Mouse (Mus musculus) heart, embryonic 11.5 days (tissue): ENCODE results near the gene Clk2. TPM values are rescaled to one million over a fixed set of nuclear protein-coding genes. Genes with fewer than 3 reads are reported as not detected.

Experiments used
- ATAC-seq: fragments of 200-750 bp; cut with Nextera tagmentation; replicated peaks from 2 replicates; pipeline ENCODE4 v1.8.0; 2017; ENCODE audit warnings: moderate library complexity; ENCODE audit not compliant: insufficient number of reproducible peaks, low FRiP score, low TSS enrichment
- H3K27ac ChIP-seq: fragments of 300-500 bp; sonication (generic); 2 replicates; pipeline ENCODE4 v1.5.1; 2014; ENCODE audit warnings: mild to moderate bottlenecking, low read depth, low read length
- H3K27me3 ChIP-seq: fragments of 300-500 bp; sonication (generic); 2 replicates; pipeline ENCODE4 v1.6.1; 2014; ENCODE audit warnings: mild to moderate bottlenecking, low read length, mixed read lengths; ENCODE audit not compliant: control insufficient read depth, insufficient read depth
- H3K36me3 ChIP-seq: fragments of 300-500 bp; sonication (generic); 2 replicates; pipeline ENCODE4 v1.6.1; 2014; ENCODE audit warnings: mild to moderate bottlenecking, low read length, moderate library complexity, mixed read lengths; ENCODE audit not compliant: control insufficient read depth, insufficient read depth
- H3K4me1 ChIP-seq: fragments of 300-500 bp; sonication (generic); 2 replicates; pipeline ENCODE4 v1.6.1; 2014; ENCODE audit warnings: low read length; ENCODE audit not compliant: control insufficient read depth, insufficient read depth
- H3K4me2 ChIP-seq: fragments of 300-500 bp; sonication (generic); 2 replicates; pipeline ENCODE4 v1.6.1; 2014; ENCODE audit warnings: mild to moderate bottlenecking, moderate library complexity
- H3K4me3 ChIP-seq: fragments of 300-500 bp; sonication (generic); 2 replicates; pipeline ENCODE4 v1.5.1; 2014; ENCODE audit warnings: low read depth, low read length
- H3K9ac ChIP-seq: fragments of 300-500 bp; sonication (generic); 2 replicates; pipeline ENCODE4 v1.6.1; 2014; ENCODE audit warnings: mild to moderate bottlenecking, low read depth, low read length, moderate library complexity
- H3K9me3 ChIP-seq: fragments of 300-500 bp; sonication (generic); replicated peaks from 2 replicates; pipeline ENCODE4 v1.6.1; 2016; ENCODE audit warnings: low read length; ENCODE audit not compliant: control insufficient read depth
- WGBS: fragments of 180-500 bp; shearing (Covaris S2); extraction: QIAGEN DNeasy Blood & Tissue Kit; methylation state at CpG from one replicate; pipeline ENCODE4 v1.1.7; 2014; ENCODE audit not compliant: insufficient replicate concordance; 5-methylcytosine and 5-hydroxymethylcytosine counted together
- polyA plus RNA-seq: library from polyadenylated mRNA; unstranded; fragments of >200 nt; fragmentation: Nextera tagmentation; extraction: Ambion mirVana; gene quantifications from 2 replicates; pipeline ENCODE4 v1.2.1, GENCODE M21; 2014

Gene Clk2
- polyA plus RNA-seq, 1 experiment from 2014 or later: 20.1 TPM

DNA sequence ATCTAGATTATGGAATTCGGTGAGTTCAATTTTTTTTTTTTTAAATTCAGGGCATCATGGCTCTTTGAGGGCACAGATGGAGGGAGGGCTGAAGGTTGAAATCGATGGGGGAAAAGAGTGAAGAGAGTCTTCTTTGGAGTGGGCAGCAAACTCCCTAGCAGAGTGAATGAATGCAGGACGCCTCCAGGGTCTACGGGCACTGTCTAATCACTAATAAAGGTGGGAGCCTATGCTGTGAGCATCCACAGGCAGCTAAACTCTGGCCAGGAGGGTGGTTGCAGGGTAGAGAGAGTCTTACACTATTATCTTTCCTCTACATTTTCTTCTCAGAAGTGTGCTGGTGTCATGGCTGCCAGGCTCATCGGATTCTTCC lies 38.5 kb downstream of the Clk2 start:
- Histone ChIP-seq H3K4me3 (peak overlapping the region; percentile 69), H3K9me3 (no peaks in the 10 kb centered on the region), H3K36me3 (peaks cover 7% of the 10 kb centered on the region; the same call in 1 of the 2 replicates), H3K27ac (no peak overlapping the region), H3K9ac (peak overlapping the region; percentile 69), H3K27me3 (no peaks in the 10 kb centered on the region), H3K4me1 (peaks cover 5% of the 10 kb centered on the region), H3K4me2 (peak overlapping the region; percentile 70)
- ATAC-seq: no peak
- WGBS: 33% methylated on average over 5 of the region's 5 CpGs

DNA sequence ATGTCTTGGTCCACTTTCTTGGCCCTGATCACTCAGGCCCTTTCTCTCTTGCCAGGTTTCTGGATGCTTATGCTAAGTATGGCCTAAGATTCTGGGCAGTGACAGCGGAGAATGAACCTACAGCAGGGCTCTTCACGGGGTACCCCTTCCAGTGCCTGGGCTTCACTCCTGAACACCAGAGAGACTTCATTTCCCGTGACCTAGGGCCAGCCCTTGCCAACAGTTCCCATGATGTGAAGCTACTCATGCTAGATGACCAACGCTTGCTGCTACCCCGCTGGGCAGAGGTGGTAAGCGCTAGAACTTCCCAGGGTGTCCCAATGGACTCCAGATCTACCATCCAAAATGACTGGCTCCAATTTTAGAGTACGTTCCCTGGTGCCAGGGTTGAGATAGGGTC lies 41.5 kb downstream of the Clk2 start:
- WGBS: 84% methylated on average over 7 of the region's 7 CpGs
- H3K27me3 ChIP-seq: no peaks in the 10 kb centered on the region
- no peak overlapping the region for H3K27ac ChIP-seq
- no peaks in the 10 kb centered on the region for H3K9me3 ChIP-seq
- H3K4me3 ChIP-seq: no peak overlapping the region
- H3K4me2 ChIP-seq: no peak overlapping the region
- H3K9ac ChIP-seq: no peak overlapping the region
- H3K36me3 ChIP-seq: peaks cover 22% of the 10 kb centered on the region
- ATAC-seq: no peak
- H3K4me1 ChIP-seq: peaks cover 8% of the 10 kb centered on the region

DNA sequence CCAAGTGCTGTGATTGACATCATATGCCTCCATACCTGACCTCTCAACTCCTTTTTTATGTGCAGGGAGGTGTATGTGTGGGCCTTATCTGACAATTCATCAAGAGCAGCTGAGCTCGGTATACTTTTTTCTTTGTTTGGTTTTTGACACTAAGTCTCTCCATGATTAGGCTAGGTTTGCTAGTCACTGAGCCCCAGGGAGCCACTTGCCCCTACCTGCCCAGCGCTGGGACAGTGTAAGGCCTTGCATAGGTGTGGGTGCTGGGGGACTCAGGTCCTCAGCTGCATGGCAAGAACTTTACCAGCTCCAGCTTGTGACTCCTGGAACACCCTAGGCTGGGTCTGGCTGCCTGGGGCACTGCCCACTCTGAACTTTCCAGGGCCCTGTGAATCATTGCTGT lies 42.1 kb downstream of the Clk2 start:
- Histone ChIP-seq H3K4me2 (no peak overlapping the region), H3K9ac (no peak overlapping the region), H3K9me3 (no peaks in the 10 kb centered on the region), H3K27ac (no peak overlapping the region), H3K27me3 (no peaks in the 10 kb centered on the region), H3K36me3 (peaks cover 24% of the 10 kb centered on the region), H3K4me3 (no peak overlapping the region), H3K4me1 (peaks cover 9% of the 10 kb centered on the region)
- WGBS: 86% methylated on average over 2 of the region's 2 CpGs
- ATAC-seq: no peak

DNA sequence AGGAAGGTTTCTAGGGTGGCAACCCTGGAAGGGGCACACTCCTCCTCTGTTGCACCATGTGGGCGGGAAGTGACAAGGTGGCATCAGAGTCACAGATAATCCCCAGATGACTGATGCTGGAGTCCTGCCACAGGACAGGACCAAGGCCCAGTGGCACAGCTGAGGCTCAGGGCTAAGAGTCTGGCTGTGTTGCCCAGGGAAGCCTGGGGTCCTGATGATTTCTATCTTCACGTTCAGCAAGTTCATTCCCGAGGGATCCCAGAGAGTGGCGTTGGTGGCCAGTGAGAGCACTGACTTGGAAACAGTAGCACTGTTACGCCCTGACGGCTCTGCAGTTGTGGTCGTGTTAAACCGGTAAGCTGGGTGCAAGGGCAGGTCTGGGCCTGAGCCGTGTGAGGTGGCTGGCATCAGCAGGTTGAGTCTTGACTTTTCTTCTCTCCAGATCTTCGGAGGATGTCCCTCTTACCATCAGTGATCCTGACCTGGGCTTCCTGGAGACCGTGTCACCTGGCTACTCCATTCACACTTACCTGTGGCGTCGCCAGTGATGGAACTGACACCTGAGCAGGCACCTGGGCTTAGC lies 43.6 kb downstream of the Clk2 start:
- 87% methylated on average over 13 of the region's 13 CpGs for WGBS
- Histone ChIP-seq H3K4me2 (no peak overlapping the region), H3K4me3 (no peak overlapping the region), H3K4me1 (peaks cover 13% of the 10 kb centered on the region), H3K27me3 (no peaks in the 10 kb centered on the region), H3K9me3 (no peaks in the 10 kb centered on the region), H3K27ac (no peak overlapping the region), H3K9ac (no peak overlapping the region), H3K36me3 (peaks cover 24% of the 10 kb centered on the region)
- ATAC-seq: no peak

DNA sequence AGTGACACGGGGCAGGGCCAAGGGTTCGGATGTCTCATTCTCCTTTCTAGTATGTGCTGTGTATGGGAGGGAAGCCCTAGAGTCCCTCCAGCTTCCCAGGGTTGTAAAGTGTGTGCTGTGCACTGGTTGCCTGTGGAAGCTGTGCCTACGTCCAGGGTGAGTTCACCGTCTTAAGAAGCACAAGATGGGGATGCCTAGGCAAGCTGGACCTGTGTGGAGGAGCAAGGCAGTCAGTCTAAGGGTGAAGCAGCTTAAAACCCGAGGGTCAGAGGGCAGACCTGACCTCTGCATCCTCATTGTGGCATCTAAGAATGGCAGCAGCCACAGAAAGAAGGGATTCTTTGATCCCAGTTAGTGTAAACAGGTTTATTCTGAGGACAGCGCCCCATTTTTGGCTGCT lies 44.1 kb downstream of the Clk2 start:
- Histone ChIP-seq H3K4me1 (peaks cover 10% of the 10 kb centered on the region), H3K27ac (no peak overlapping the region), H3K4me2 (no peak overlapping the region), H3K4me3 (no peak overlapping the region), H3K9ac (no peak overlapping the region), H3K36me3 (peaks cover 24% of the 10 kb centered on the region), H3K27me3 (no peaks in the 10 kb centered on the region), H3K9me3 (no peaks in the 10 kb centered on the region)
- WGBS: 83% methylated on average over 6 of the region's 6 CpGs
- no peak for ATAC-seq

DNA sequence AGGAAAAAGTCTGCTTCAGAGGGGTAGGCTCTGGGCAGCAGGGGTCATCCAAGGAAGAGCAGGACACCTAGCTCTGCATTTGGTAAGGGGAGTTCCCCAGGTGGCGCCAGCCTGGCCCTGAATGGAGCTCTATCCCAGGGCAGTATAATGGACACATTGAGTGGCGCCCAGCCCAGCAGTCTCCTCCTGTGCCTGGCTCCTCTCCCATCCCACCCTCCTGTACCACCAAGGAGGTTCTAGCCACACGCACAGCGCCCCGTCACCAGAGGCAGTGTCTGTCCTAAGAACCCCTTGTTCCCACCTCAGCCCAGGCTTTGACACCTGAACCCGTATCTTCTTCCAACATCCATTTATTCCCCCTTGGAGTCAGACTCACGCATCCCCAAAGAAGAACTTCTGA lies 45.1 kb downstream of the Clk2 start:
- Histone ChIP-seq H3K4me1 (peaks cover 13% of the 10 kb centered on the region), H3K4me3 (no peak overlapping the region), H3K27me3 (no peaks in the 10 kb centered on the region), H3K4me2 (no peak overlapping the region), H3K9me3 (no peaks in the 10 kb centered on the region), H3K9ac (no peak overlapping the region), H3K27ac (no peak overlapping the region), H3K36me3 (peaks cover 24% of the 10 kb centered on the region)
- no peak for ATAC-seq
- 87% methylated on average over 7 of the region's 7 CpGs for WGBS

DNA sequence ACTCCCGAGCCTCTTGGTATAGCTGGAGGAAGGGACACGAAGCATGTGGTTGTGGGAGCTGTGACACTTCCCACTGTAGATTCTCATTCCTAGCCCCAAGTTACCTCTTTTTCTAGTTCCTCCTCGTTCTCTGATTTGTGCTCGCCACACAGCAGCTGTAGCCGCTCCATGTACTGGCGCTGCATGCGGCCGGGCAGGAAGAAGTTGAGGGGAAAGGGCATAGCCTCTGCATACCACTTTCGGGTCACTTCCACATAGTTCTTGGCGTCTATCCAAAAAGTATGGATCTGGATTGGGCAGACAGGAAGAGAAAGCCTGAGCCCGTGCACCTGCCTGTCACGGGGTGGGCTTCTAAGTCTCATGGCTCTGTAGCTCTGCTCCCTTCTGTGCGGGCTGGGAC lies 45.6 kb downstream of the Clk2 start:
- no peak overlapping the region for H3K27ac ChIP-seq
- ATAC-seq: no peak
- no peaks in the 10 kb centered on the region for H3K27me3 ChIP-seq
- H3K9me3 ChIP-seq: no peaks in the 10 kb centered on the region
- H3K36me3 ChIP-seq: peaks cover 24% of the 10 kb centered on the region
- peaks cover 17% of the 10 kb centered on the region for H3K4me1 ChIP-seq
- H3K4me3 ChIP-seq: no peak overlapping the region
- H3K9ac ChIP-seq: no peak overlapping the region
- 81% methylated on average over 13 of the region's 13 CpGs for WGBS
- H3K4me2 ChIP-seq: no peak overlapping the region

DNA sequence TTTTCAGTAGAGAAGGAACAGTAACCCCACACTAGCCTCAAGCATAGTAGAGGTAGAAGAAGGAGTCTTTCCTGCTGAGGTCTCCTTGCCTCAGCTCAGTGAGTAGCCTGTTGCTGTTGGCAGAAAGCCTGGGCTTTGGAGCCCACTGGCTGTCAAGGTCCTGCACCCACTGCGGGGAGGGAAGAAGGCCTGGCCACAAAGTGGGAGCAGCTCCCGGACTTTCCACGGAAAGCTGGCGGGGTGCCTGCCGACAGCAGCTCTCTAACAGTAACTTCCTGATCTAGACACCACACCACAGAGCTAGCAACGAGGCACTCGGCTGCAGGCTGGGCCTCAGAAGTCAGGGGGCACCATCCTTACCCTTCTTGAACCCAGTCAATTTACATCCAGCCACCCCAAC lies 46.1 kb downstream of the Clk2 start:
- H3K36me3 ChIP-seq: peaks cover 24% of the 10 kb centered on the region
- H3K27me3 ChIP-seq: no peaks in the 10 kb centered on the region
- H3K9me3 ChIP-seq: no peaks in the 10 kb centered on the region
- peaks cover 23% of the 10 kb centered on the region for H3K4me1 ChIP-seq
- 80% methylated on average over 7 of the region's 7 CpGs for WGBS
- no peak overlapping the region for H3K4me2 ChIP-seq
- H3K4me3 ChIP-seq: no peak overlapping the region
- no peak for ATAC-seq
- H3K27ac ChIP-seq: no peak overlapping the region
- H3K9ac ChIP-seq: no peak overlapping the region

DNA sequence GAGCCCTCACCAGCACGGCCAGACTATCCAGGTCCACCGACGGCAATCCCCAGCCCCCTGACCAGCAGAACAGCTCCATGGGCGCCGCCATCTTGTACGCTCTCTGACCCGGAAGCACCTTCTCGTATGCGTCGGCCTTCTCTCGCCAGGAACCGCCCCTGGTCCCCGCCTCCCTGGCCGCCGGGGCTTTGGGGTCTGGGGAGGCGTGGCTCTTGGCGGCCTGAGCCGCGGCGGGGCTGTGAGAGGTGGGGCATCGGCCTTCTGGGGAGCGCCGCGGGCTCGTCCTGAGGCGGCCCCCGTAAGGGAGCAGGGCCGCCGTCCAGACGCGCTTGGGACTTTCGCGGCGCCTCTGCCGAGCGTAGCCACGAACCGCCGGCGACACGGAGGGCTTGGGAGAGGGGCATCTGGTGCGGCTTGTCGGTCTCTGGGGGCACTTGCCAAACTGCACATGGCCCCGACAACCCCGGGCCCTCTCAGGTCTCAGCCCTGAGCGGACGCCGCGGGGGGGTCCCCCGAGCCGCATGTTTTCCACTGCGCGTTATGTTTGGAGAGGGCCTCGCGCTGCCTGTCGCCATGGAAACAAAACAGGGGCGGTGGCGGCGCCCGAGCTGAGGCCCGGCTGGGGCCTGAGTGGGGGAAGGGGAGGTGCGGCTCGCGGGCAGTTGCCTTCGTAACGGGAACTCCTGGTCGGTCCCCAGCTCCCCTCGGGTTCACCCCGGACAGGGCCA lies 49.4 kb downstream of the Clk2 start:
- Histone ChIP-seq H3K27me3 (no peaks in the 10 kb centered on the region), H3K36me3 (peaks cover 11% of the 10 kb centered on the region; the same call in 1 of the 2 replicates), H3K4me2 (peak overlapping the region; percentile 66), H3K27ac (peak overlapping the region; percentile 97), H3K9ac (peak overlapping the region; percentile 82), H3K4me3 (peak overlapping the region; percentile 77), H3K4me1 (peaks cover 27% of the 10 kb centered on the region), H3K9me3 (no peaks in the 10 kb centered on the region)
- under 1% methylated on average over 66 of the region's 69 CpGs for WGBS
- ATAC-seq: peak; percentile 90
